Mouse (Mus musculus) CH12.LX (cell line): Measurements from ENCODE around the gene Arpc3. TPM values are rescaled to one million over a fixed set of nuclear protein-coding genes. Genes with fewer than 3 reads are reported as not detected.

ENCODE experiments used
- DNase-seq: peaks from one replicate; pipeline ENCODE4 v3.0.0-alpha.2; 2013; ENCODE audit errors: extremely low read depth
- H3K27ac ChIP-seq: 2 replicates; pipeline ENCODE4 v1.5.1; 2012; ENCODE audit warnings: low read depth, mild to moderate bottlenecking, control low read depth, moderate library complexity; ENCODE audit not compliant: insufficient read depth
- H3K27me3 ChIP-seq: replicated peaks from 2 replicates; pipeline ENCODE3; 2012; ENCODE audit warnings: inconsistent platforms
- H3K36me3 ChIP-seq, 2 experiments: replicated peaks in 1 of 2; 2 replicates each; pipeline versions ENCODE3 to v1.6.1; 2012; ENCODE audit warnings: inconsistent platforms in 1 of 2, low read length in 1 of 2, mild to moderate bottlenecking in 1 of 2, mixed read lengths in 1 of 2, moderate library complexity in 1 of 2; ENCODE audit not compliant: control insufficient read depth in 1 of 2, insufficient read depth in 1 of 2
- H3K4me1 ChIP-seq, 2 experiments: 2 replicates each; pipeline ENCODE4 v1.6.1; 2012; ENCODE audit warnings: inconsistent platforms in 1 of 2, moderate library complexity in 1 of 2; ENCODE audit not compliant: insufficient read depth in 2 of 2, control insufficient read depth in 1 of 2
- H3K4me2 ChIP-seq: 2 replicates; pipeline ENCODE4 v1.6.1; 2012; ENCODE audit warnings: low read depth, mild to moderate bottlenecking, control low read depth; ENCODE audit not compliant: poor library complexity, insufficient read depth, severe bottlenecking
- H3K4me3 ChIP-seq, 3 experiments: fragments of 150-350 bp in 1 of 3; sonication (generic) in 1 of 3; replicated peaks in 1 of 3; 2 replicates each; pipeline versions ENCODE3 to v1.5.1; 2011 to 2012; ENCODE audit warnings: low read depth in 2 of 3, low read length in 2 of 3, mild to moderate bottlenecking in 2 of 3, moderate library complexity in 2 of 3, control low read depth in 1 of 3, improper control_type of control experiment in 1 of 3, inconsistent platforms in 1 of 3, mixed read lengths in 1 of 3; ENCODE audit not compliant: poor library complexity in 1 of 3
- H3K79me2 ChIP-seq: replicated peaks from 2 replicates; pipeline ENCODE4 v1.6.1; 2012; ENCODE audit warnings: mild to moderate bottlenecking, moderate library complexity; ENCODE audit not compliant: control insufficient read depth, poor library complexity, insufficient read depth, severe bottlenecking; ENCODE audit errors: extremely low read depth
- H3K9ac ChIP-seq: 2 replicates; pipeline ENCODE4 v1.6.1; 2012; ENCODE audit warnings: low read depth, mild to moderate bottlenecking, control low read depth, moderate library complexity; ENCODE audit not compliant: insufficient read depth
- H3K9me3 ChIP-seq: replicated peaks from 2 replicates; pipeline ENCODE3; 2012; ENCODE audit warnings: low read length, inconsistent platforms, mixed read lengths
- BHLHE40 ChIP-seq: IDR thresholded peaks from 2 replicates; pipeline ENCODE4 v1.6.1; 2011; ENCODE audit warnings: mild to moderate bottlenecking, low read depth, low read length, improper control_type of control experiment
- E2F4 ChIP-seq: IDR thresholded peaks from 2 replicates; pipeline ENCODE4 v1.6.1; 2011; ENCODE audit warnings: low read depth, low read length, improper control_type of control experiment; ENCODE audit not compliant: insufficient replicate concordance
- GABPA ChIP-seq: IDR thresholded peaks from 2 replicates; pipeline ENCODE4 v1.6.1; 2012; ENCODE audit warnings: low read depth, low read length, improper control_type of control experiment, inconsistent platforms; ENCODE audit not compliant: insufficient replicate concordance
- IRF4 ChIP-seq: IDR thresholded peaks from 2 replicates; pipeline ENCODE4 v1.6.1; 2014; ENCODE audit warnings: low read depth, mild to moderate bottlenecking, inconsistent platforms, low read length, improper control_type of control experiment
- JUN ChIP-seq: IDR thresholded peaks from 2 replicates; pipeline ENCODE4 v1.6.1; 2011; ENCODE audit warnings: low read depth, mild to moderate bottlenecking, low read length, improper control_type of control experiment, moderate library complexity; ENCODE audit not compliant: insufficient read depth
- JUND ChIP-seq: conservative IDR thresholded peaks from 2 replicates; pipeline ENCODE4 v1.6.1; 2011; ENCODE audit warnings: low read depth, low read length, improper control_type of control experiment
- KAT2A ChIP-seq: IDR thresholded peaks from 2 replicates; pipeline ENCODE4 v1.6.1; 2012; ENCODE audit warnings: low read length, improper control_type of control experiment, inconsistent platforms; ENCODE audit not compliant: insufficient replicate concordance
- MAX ChIP-seq: IDR thresholded peaks from 2 replicates; pipeline ENCODE4 v1.6.1; 2011; ENCODE audit warnings: low read length, improper control_type of control experiment
- MEF2A ChIP-seq: IDR thresholded peaks from 2 replicates; pipeline ENCODE4 v1.6.1; 2014; ENCODE audit warnings: low read depth, mild to moderate bottlenecking, inconsistent platforms, low read length, improper control_type of control experiment, borderline replicate concordance
- MXI1 ChIP-seq: IDR thresholded peaks from 2 replicates; pipeline ENCODE4 v1.6.1; 2011; ENCODE audit warnings: mild to moderate bottlenecking, low read depth, low read length, improper control_type of control experiment
- MYC ChIP-seq: IDR thresholded peaks from 2 replicates; pipeline ENCODE4 v1.6.1; 2011; ENCODE audit warnings: low read depth, mild to moderate bottlenecking, improper control_type of control experiment, low read length
- NELFE ChIP-seq: IDR thresholded peaks from 2 replicates; pipeline ENCODE4 v1.6.1; 2011; ENCODE audit warnings: low read depth, low read length, improper control_type of control experiment
- NRF1 ChIP-seq: IDR thresholded peaks from 2 replicates; pipeline ENCODE4 v1.6.1; 2014; ENCODE audit warnings: low read depth, mild to moderate bottlenecking, inconsistent platforms, low read length, improper control_type of control experiment, moderate library complexity
- PAX5 ChIP-seq: IDR thresholded peaks from 2 replicates; pipeline ENCODE4 v1.6.1; 2012; ENCODE audit warnings: low read length, inconsistent platforms, mixed read lengths
- POLR2A ChIP-seq: IDR thresholded peaks from 2 replicates; pipeline ENCODE4 v1.6.1; 2011; ENCODE audit warnings: low read depth, mild to moderate bottlenecking, improper control_type of control experiment, low read length
- POLR2AphosphoS2 ChIP-seq: IDR thresholded peaks from 2 replicates; pipeline ENCODE4 v1.6.1; 2011; ENCODE audit warnings: low read depth, low read length, improper control_type of control experiment
- SMC3 ChIP-seq: IDR thresholded peaks from 2 replicates; pipeline ENCODE4 v1.6.1; 2011; ENCODE audit warnings: low read depth, low read length, improper control_type of control experiment
- TCF12 ChIP-seq: IDR thresholded peaks from 2 replicates; pipeline ENCODE4 v1.6.1; 2014; ENCODE audit warnings: low read depth, mild to moderate bottlenecking, inconsistent platforms, low read length, improper control_type of control experiment
- UBTF ChIP-seq: IDR thresholded peaks from 2 replicates; pipeline ENCODE4 v1.6.1; 2012; ENCODE audit warnings: low read depth, mild to moderate bottlenecking, inconsistent platforms, low read length, improper control_type of control experiment, moderate library complexity
- USF2 ChIP-seq: conservative IDR thresholded peaks from 2 replicates; pipeline ENCODE4 v1.6.1; 2011; ENCODE audit warnings: low read depth, low read length, improper control_type of control experiment
- ZC3H11A ChIP-seq: IDR thresholded peaks from 2 replicates; pipeline ENCODE4 v1.6.1; 2012; ENCODE audit warnings: low read depth, mild to moderate bottlenecking, inconsistent platforms, low read length, improper control_type of control experiment
- ZKSCAN1 ChIP-seq: IDR thresholded peaks from 2 replicates; pipeline ENCODE4 v1.6.1; 2012; ENCODE audit warnings: low read depth, inconsistent platforms, low read length, improper control_type of control experiment, borderline replicate concordance
- ZMIZ1 ChIP-seq: IDR thresholded peaks from 2 replicates; pipeline ENCODE4 v1.6.1; 2012; ENCODE audit warnings: low read depth, mild to moderate bottlenecking, inconsistent platforms, low read length, improper control_type of control experiment
- ZNF384 ChIP-seq: IDR thresholded peaks from 2 replicates; pipeline ENCODE4 v1.6.1; 2012; ENCODE audit warnings: low read depth, low read length, improper control_type of control experiment, inconsistent platforms
- dilution Hi-C: fragments of 300-500 bp; cut with MboI; formaldehyde crosslinking; loops from 2 replicates; pipeline ENCODE4 v1.14.3; 2020; ENCODE audit warnings: low sequenced_read_pairs; ENCODE audit not compliant: extremely low pct_unique_long_range_greater_than_20kb, extremely low pct_ligation_motif_present
- in situ Hi-C: fragments of 300-500 bp; cut with MboI; formaldehyde crosslinking; loops from 3 replicates; pipeline ENCODE4 v1.14.3; 2019; ENCODE audit warnings: low sequenced_read_pairs, low pct_ligation_motif_present, low pct_unique_long_range_greater_than_20kb, mixed read lengths
- polyA plus RNA-seq: library from polyadenylated mRNA; unstranded; fragments of >175 nt; gene quantifications from 2 replicates; pipeline ENCODE4 v1.2.1, GENCODE M21; 2012; ENCODE audit warnings: low read depth; ENCODE audit not compliant: insufficient read length
- total RNA-seq, 2 experiments: library from RNA; depleted of rRNA; stranded (reverse); fragments of 300-350 nt in 1 of 2; fragments of >200 nt in 1 of 2; gene quantifications; 2 replicates each; pipeline ENCODE4 v1.2.3; 2012 to 2014

Gene Arpc3
- total and polyA plus RNA-seq, 3 experiments = 256 to 543 (median 297) TPM

DNA sequence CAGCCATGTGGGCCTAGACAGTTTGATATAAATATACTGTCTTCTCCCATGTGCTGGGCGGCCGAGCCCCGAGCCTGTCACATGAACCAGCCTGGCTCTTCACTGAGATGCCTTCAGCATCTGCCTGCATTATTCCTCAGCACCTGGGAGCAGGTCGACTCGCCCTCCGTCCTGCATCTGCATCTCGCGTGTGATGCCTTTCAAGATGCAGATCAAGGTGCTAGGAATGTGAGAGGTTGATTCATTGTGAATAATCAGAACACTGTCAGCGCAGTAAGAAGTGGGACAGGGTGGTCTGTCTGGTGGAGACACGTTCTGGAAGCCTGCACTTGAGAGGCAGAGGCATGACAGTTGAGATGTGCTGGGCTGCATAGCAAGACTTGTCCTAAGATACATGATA, 52.8 kb downstream of the Arpc3 start:
- H3K9ac ChIP-seq = no peak overlapping the region
- in situ Hi-C loops = no loop called here
- H3K9me3 ChIP-seq = no peaks in the 10 kb centered on the region
- H3K4me2 ChIP-seq = no peak overlapping the region
- H3K4me3 ChIP-seq = no peak overlapping the region
- H3K4me1 ChIP-seq = peaks cover 0 to 7% of the 10 kb centered on the region in 2 experiments; a peak in 1 of 4 replicates
- H3K27me3 ChIP-seq = no peaks in the 10 kb centered on the region
- TF ChIP-seq NRF1 = no peak
- TF ChIP-seq POLR2A = no peak
- no peak for TF ChIP-seq JUN
- TF ChIP-seq E2F4 = no peak
- TF ChIP-seq JUND = no peak
- no peak for TF ChIP-seq UBTF
- no peak for TF ChIP-seq ZNF384
- TF ChIP-seq KAT2A = no peak
- TF ChIP-seq MAX = no peak
- TF ChIP-seq ZMIZ1 = no peak
- TF ChIP-seq POLR2AphosphoS2 = no peak
- TF ChIP-seq ZC3H11A = no peak
- TF ChIP-seq MXI1 = no peak
- no peak for TF ChIP-seq IRF4
- TF ChIP-seq NELFE = no peak
- TF ChIP-seq BHLHE40 = no peak
- no peak for TF ChIP-seq TCF12
- no peak for TF ChIP-seq GABPA
- TF ChIP-seq ZKSCAN1 = no peak
- peaks cover 62 to 91% of the 10 kb centered on the region in 2 experiments for H3K36me3 ChIP-seq
- no peaks in the 10 kb centered on the region for H3K79me2 ChIP-seq
- no peak for DNase-seq
- no peak overlapping the region for H3K27ac ChIP-seq
- dilution Hi-C loops = no loop called here

DNA sequence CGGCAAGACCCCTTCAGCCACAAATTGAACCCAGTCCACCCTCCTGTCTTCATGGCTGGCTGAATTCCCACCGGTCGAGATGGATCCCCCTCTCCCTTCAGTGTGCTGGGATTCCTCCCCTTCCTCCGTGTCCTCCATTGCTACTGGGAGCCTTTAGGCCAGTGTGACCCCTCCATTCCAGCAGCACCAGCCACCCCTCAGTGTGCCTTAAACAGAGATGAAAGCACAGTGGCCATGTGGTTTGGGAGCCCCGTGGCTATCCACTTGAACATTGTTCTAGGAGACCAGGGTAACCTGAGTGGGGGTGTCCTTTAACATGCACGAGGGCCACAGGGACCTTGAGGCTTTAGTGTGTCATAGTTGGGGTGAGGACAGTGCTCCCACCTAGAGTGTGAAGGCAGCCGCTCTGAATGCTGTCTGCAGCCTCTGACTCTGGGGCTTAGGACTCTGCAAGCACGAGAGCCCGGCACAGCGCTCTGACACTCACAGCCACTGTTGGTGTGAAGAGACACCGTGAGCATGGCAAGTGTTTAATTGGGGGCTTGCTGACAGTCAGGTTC, 53.5 kb downstream of the Arpc3 start:
- H3K79me2 ChIP-seq = no peaks in the 10 kb centered on the region
- H3K9ac ChIP-seq = no peak overlapping the region
- H3K36me3 ChIP-seq = peaks cover 56 to 91% of the 10 kb centered on the region in 2 experiments
- dilution Hi-C loops = no loop called here
- TF ChIP-seq UBTF (no peak), TCF12 (no peak), ZNF384 (no peak), SMC3 (no peak), PAX5 (no peak), NRF1 (no peak), MEF2A (no peak), ZKSCAN1 (no peak), MYC (no peak), ZC3H11A (no peak), USF2 (no peak)
- H3K9me3 ChIP-seq = no peaks in the 10 kb centered on the region
- H3K4me2 ChIP-seq = no peak overlapping the region
- H3K27ac ChIP-seq = no peak overlapping the region
- DNase-seq = no peak
- peaks cover 0 to 7% of the 10 kb centered on the region in 2 experiments; a peak in 1 of 4 replicates for H3K4me1 ChIP-seq
- no peak overlapping the region for H3K4me3 ChIP-seq
- in situ Hi-C loops = no loop called here
- H3K27me3 ChIP-seq = no peaks in the 10 kb centered on the region
